Mouse (Mus musculus): ENCODE data around the gene Eipr1.

DNA sequence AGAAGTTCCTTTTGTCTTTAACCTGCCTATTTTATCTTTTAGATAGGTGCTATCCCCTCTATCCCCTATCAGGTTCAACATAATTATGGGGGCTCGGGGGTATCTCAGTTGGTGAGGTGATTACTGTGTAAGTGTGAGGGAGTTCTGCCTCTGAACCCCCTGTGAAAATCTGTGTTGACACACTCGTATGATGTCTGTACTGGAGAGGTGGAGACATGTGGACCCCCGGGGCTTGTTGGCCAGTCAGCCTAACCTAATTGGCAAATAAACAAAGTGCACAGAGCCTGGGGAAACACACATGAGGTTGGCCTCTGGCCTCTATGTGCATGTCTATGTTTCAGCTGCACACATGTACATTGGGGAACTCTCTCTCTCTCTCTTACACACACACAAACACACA, 161.5 kb downstream of the Eipr1 start:
- no peak for TF ChIP-seq CTCF (conservative IDR thresholded peaks at IDR 0.05 in 1 of 2, IDR thresholded peaks at IDR 0.05 in 1 of 2; ENCODE audit: low read depth in 2 of 2, low read length in 2 of 2)
- no peak for TF ChIP-seq JUND (conservative IDR thresholded peaks at IDR 0.05; ENCODE audit: low read depth, low read length)
- TF ChIP-seq EP300 (IDR thresholded peaks at IDR 0.05; ENCODE audit: low read length): no peak
- no peak for TF ChIP-seq MAFK (IDR thresholded peaks at IDR 0.05; ENCODE audit: insufficient replicate concordance, low read length)
- TF ChIP-seq POLR2A (IDR thresholded peaks at IDR 0.05; ENCODE audit: low read depth, low read length): no peak
- TF ChIP-seq MXI1 (IDR thresholded peaks at IDR 0.05; ENCODE audit: low read depth, low read length): no peak
- TF ChIP-seq USF1 (IDR thresholded peaks at IDR 0.05; ENCODE audit: low read depth, low read length): no peak
- TF ChIP-seq ZNF384 (IDR thresholded peaks at IDR 0.05; ENCODE audit: low read depth, low read length): no peak

All from CH12.LX (cell line).